Mouse (Mus musculus) kidney, adult 9 months (tissue): ENCODE results near the gene Nktr.

Source experiments
- DNase-seq: peaks from one replicate; pipeline ENCODE4 v3.0.0; 2022

Nktr gene

DNA sequence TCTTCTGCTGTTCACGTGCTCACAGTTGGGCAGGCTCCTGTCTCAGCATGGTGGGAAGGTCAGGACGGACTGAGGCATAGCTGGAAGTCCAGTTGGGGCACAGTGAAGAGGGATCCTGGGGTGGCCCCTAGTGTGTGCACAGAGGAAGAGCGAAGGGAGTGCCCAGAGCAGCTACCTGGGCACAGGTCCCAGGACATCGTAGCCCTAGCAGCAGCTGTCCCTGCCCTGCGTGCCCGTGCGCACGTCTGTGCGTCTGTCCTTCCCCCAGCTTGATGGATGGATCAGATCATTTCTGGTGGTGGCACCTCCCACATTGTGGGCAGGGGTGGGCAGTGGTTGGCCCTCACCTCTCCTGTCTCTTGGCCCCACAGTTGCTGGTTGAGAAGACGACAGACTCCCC lies 43.3 kb downstream of the Nktr start:
- no peak for DNase-seq

DNA sequence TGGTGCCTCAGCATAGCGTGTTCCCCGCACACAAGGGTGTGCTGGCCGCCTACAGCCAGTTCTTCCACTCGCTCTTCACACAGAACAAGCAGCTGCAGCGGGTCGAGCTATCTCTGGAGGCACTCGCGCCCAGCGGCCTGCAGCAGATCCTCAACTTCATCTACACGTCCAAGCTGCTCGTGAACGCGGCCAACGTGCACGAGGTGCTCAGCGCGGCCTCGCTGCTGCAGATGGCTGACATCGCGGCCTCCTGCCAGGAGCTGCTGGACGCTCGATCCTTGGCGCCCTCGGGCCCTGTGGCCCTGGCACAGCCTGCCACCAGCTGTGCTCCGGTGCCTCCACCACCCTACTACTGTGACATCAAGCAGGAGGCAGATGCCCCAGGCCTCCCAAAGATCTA lies 43.8 kb downstream of the Nktr start:
- no peak for DNase-seq

DNA sequence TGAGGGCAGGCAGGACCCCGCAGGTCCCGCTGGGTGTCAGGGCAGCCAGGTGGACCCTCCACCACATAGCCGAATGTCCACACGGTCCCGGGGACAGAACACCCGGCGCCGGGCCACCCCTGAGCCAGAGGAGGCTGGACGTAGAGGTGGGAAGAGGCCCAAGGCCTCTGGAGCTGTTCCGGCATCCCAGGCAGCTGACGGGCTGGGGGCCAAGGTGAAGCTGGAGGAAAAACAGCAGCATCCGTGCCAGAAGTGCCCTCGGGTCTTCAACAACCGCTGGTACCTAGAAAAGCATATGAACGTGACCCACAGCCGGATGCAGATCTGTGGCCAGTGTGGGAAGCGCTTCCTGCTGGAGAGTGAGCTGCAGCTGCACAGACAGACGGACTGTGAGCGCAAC lies 44.7 kb downstream of the Nktr start:
- DNase-seq = no peak

DNA sequence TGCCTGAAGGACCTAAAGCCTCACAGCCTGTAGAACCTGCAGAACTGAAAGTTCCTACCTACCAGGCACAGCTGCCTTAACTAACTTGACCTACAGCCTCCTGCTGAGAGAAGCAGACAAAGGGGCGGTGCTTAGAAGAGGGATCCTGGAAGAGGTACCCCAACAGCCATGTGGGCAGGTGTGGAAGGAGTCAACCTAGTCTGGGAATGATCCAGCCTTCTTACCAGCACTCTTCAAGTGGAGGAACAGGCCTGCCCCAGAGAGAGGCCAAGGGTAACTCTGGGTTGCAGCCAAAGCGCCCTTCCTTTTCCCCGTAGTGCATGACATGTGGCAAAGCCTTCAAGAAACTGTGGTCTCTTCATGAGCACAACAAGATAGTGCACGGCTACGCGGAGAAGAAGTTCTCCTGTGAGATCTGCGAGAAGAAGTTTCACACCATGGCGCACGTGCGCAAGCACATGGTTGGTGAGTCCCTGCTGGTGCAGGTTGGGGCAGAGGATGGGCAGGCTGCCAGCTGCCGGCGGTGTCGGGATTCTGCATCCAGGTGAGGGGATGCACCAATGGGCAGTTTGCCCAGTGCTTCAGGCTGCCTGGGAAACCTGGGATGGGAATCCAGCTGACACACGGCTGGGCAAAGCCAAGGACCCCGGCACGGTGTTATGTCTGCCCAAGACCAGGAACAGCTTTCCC lies 46.3 kb downstream of the Nktr start:
- no peak for DNase-seq

DNA sequence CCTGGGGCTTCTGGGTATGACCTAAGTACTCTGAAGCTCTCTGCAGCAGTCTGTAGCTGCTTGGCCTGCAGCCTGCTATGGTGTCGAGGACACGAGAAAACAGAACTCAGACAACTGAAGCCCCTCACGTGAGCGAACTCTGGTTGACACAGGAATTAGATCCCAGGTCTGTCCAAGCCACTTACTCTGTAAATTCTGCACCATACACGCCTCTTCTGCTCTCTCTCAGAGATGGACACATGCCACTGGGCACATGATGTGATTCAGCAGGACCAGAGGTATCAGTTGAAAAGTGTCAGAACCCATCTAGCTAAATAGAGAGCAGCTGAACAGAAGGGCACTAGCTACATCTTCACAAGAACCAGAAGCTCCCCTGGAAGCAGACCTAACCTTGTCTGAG lies 53.4 kb downstream of the Nktr start:
- DNase-seq = no peak

DNA sequence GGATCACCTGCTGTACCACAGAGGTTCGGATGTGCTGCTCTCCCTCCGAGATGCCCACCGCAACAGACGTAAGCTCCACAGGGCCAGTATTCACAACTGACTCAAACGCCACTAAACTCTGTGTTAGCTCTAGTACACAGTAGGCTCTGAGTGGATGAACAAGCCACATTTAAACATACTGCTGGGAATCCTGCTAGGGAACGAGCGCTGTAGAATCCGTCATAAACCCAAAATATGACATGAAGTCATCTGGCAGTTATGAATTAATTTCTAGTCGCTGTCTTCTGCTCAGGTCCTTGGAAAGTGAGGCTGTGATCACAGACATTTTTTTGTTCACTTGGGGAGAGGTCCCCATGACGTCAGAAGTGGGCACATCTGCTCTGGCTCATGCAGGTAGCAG lies 57.0 kb downstream of the Nktr start:
- no peak for DNase-seq

DNA sequence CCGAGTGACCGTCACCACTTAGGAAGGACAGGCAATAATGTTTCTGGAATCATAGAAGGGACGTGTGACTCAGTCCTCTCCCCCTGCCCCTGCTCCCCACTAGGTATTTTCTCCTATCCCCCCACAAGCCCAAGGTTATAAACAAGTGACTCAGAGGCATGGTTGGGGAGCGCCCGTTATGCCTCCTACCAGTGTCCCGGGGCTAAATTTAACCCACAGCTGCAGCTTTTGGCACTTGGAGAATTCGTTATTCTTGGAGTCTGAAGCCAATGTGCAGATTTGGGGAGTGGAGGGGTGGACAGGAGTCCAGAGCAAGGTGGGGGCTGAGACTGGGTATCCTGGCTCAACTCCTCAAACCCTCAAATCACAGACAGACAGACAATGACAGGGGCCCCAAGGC lies 57.5 kb downstream of the Nktr start:
- DNase-seq = no peak

DNA sequence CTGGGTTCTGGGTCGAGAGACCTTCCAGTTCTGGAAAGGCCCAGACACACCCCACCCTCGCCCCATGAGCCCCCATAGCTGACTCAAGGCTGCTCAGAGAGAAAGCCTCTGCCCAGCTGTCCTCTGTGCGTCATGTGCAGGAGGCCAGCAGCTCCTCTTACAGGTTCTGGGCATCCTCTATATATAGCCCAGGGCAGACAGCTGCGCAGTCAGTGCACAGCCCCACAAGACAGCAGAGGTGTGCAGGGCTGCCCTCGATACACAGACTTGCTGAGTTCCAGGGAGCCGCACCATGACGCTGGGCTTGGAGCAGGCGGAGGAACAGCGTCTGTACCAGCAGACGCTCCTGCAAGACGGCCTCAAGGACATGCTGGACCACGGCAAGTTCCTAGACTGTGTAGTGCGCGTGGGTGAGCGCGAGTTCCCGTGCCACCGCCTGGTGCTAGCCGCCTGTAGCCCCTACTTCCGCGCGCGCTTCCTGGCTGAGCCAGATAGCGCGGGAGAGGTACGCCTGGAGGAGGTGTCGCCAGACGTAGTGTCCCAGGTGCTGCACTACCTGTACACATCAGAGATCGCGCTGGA lies 58.6 kb downstream of the Nktr start, which contains the start of gene Klhl40:
Gene Klhl40, plus strand, starts transcription at position 124 of the 582 bp plus-strand sequence.
- no peak for DNase-seq

DNA sequence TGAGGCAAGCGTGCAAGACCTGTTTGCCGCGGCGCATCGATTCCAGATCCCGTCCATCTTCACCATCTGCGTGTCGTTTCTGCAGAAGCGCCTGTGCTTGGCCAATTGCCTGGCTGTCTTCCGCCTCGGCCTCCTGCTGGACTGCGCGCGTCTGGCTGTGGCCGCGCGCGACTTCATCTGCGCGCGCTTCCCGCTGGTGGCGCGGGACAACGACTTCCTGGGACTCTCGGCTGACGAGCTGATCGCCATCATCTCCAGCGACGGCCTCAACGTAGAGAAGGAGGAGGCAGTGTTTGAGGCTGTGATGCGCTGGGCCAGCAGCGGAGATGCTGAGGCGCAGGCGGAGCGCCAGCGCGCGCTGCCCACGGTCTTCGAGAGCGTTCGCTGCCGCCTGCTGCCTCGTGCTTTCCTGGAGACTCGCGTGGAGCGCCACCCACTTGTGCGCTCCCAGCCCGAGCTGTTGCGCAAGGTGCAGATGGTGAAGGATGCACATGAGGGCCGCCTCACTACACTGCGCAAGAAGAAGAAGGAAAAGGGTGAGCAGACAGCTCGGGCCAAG lies 59.2 kb downstream of the Nktr start:
- no peak for DNase-seq

DNA sequence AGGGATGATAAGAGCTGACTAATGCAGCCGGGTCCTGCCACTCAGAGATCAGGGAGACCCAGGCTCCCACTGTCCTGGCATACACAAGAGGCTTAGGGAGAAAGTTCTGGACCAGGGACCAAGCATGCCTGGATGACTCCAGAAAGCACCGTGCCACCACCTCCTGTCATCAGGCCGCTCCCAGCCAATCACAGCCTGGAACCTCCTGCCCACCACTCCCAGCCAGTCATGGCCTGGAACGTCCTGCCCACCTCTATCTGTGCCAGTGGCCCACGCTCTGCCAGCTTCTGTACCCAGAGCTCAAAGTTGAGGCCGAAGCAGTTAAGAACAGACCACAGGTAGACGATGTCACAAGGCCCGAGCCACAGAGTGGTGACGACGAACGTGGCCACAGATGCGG lies 65.8 kb downstream of the Nktr start:
- DNase-seq = no peak

DNA sequence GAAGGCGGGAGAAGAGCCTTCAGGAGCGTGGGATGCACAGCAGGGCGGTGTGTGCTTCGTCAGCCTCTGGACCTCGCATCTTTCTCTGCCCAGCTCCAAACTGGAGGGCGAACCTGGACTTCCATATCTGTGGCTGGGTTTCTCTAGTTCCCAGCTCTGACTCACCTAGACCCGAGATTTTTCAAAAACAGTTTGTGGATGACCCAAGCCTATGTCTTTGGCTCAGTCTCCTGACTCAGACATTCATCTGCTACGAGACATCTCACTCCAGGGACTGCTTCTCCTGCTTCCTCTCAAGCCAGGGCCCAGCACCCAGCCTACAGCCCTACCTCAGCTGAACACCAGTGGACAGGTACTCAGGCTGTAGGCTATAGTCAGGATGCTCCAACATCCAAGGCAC lies 66.3 kb downstream of the Nktr start:
- no peak for DNase-seq

DNA sequence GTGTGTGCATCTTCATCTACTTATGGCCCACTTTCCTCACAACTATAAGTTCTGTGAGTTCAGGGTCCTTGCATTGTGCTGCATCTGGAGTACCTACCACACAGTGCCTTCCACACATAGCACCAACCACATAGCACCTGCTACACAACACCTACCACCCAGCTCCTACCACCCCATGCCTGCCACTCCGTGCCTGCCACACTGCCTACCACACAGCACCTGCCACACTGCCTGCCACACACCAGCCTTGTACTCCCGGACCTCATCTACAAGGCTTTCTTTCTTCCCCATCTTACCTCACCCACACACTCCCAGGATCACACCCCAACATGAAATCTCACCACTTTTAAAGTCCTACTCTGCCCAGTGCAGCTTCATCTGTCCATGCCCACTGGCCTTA lies 67.4 kb downstream of the Nktr start:
- DNase-seq = no peak

DNA sequence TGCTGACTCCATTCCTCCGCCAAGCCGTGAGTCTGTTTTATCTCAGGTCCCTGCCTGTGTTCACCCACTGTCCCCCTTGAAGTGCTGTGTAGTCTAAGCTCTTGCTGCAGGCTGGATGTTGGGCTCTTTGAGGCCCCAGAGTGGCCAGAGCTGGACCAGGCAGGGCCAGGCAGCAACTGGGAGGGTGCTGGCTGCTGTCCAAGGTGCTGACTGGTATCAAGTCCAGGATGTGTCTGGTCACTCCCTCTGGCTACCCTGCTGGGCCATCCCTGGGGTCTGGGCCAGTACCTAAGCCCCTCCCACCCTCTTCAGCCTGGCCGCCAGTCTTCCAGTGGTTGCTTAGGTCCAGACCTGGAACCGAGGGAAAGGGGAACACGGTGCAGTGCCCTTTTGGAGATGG lies 72.2 kb downstream of the Nktr start:
- DNase-seq = peak; percentile 53

DNA sequence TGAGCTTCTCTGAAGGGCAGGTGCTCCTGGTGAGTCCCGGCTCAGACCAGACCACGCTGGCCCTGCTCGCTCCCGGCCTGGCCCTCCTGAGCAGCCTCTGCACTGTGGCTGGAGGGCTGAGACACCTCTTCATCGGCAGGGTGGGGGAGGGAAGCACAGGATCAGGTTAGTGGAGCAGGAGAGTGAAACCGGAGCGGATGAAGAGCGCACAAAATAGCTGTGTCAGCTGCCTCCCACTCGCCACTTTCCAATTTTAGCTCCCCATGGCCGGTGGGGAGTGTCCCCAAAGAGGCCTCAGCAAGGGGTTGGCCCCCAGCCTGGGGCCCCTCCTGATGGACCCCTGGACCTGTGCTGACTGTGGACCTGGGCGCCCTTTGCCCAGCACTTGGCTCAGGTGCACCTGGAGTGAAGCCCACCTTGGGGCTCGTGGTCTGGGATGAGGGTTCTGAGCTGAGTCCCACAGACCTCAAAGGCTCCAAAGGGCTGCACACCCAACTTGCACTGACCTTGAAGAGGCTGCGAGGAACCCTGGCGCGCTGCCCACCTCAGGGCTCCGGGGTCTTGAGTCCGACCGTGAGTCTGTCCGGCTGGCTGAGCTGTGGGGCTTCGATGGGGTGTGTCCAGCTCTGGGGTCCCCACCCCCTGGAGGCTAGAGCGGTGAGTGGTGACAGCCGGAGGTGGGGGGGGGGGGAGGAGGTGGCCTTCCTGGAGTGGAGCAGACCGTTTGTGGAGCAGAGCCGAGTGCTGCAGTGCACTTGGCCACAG lies 73.0 kb downstream of the Nktr start, which contains the start of gene Hhatl:
Gene Hhatl, minus strand, starts transcription at position 751 of the 765 bp plus-strand sequence.
- peak; percentile 31 for DNase-seq

DNA sequence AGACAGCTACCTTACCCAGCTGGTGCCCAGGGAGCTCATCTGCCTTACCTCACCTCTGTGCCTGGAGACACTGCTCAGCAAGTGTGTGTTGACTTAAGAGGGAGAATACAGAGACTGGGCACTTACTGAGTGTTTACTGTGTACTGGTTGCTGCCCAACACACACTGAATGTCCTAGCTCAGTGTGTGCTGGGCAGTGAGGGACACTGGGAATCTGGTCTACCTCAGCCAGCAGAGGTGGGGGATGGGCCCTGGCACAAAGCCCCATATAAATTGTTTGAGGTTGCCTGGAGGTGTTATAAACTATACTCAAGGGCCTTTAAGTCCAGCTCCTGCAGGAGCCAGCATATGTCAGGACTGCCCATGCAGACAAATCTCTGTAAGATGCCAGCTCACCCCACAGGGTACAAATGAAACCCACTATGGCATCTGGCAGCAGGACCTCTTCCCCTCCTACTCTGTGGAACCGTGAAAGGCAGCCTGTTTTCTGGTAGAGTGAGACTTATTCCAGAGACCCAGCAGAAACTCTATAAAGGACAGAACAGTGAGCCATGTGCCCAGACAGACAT lies 76.1 kb downstream of the Nktr start:
- peak; percentile 61 for DNase-seq

DNA sequence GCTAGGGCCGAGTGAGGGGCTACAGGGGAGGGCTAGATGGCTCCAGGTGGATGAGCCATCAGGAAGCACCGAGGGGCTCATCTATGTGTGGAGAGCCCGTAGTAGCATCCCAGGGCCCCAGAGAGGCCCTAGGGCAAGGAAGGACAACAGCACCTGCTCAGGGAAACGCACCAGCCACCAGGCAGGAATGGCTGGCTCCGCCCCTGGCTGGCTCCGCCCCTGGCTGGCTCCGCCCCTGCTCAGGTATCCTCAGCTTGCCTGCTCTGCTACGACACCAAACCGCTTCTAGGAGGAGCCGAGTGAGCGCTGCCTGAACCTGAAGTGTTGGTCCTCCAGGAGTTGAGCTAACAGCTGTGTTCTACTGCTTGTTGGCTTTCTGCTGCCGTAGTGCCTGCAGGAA lies 78.8 kb downstream of the Nktr start:
- DNase-seq = peak; percentile 56

DNA sequence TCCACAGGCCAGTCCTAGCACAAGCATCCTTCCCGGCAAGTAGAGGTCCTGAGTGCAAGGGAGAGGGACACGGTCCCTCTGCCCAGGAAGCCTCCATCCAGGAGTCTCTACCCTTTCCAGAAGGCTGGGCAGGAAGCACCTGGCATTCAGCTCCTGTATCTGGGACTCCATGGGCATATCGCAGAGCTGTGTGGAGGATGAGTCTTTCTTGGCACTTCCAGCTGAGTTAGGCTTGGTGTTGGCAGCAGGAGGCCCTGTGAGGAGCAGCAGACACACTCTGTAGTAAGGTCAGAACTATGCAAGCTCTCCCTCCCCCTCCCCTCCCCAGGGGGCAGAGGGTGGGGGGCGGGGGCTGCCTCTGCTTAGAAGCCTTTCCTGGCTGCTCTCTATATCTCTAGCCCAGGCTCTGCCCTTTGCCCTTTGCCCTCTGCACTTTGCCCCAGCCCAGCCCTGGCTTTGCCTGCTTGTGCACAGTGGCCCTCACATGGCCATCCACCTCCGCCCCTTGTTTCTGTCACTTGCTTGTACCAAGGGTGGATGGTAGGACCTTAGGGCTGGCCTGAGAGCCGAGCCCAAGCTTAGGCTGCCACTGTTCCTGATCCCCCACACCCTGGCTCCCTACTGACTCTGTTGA lies 80.0 kb downstream of the Nktr start:
- no peak for DNase-seq

DNA sequence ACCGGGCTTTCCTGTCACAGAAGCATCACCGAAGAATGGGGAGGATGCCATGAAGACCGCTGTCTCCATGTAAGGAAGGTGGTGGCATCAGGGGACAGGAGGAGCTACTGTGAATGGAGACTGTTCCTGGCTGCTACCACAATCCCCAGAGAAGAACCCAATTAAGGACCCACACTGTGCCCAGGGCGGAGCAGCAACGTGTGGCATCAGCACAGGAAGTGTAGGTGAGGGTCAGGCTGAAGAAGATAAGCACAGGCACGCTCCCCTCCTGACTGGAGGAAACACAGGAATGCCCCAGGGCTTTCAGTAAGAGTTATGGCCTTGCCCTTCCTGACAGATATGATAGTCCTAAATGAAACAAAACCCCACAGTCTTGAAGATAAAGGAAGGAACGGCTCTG lies 83.8 kb downstream of the Nktr start:
- no peak for DNase-seq
